Mouse (Mus musculus): ENCODE data around the gene Tmub1. TPM values are rescaled to one million over a fixed set of nuclear protein-coding genes. Genes with fewer than 3 reads are reported as not detected.
A peak's percentile ranks its signal among the peaks of the same experiment; 100 is the strongest.

Gene Tmub1
- total and polyA plus RNA-seq, 2 experiments from 2014 or later: 16.5 to 36.7 TPM

DNA sequence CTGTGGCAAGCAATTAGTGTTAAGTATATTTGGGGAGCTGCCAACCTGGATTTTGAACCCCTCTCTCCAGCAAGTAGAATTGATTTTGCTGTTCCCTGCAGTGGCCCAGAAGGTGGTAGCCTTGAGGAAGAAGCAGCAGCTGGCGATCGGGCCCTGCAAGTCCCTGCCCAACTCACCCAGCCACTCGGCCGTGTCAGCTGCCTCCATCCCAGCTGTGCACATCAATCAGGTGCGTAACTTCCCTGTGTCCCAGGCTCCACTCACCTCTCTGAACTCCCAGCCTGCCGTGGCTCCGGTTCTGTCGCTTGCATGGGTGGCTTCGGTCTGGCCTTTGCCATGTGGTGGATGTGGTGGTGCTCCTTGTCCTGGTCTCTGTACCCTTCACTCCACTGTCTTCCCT is 30.3 kb upstream of the Tmub1 start:
- Histone ChIP-seq H3K9me3 (replicated peaks; ENCODE audit: control insufficient read depth, low read length) (no peaks in the 10 kb centered on the region), H3K4me2 (ENCODE audit: low read depth, low read length) (no peak overlapping the region), H3K9ac (replicated peaks; ENCODE audit: low read depth, low read length) (no peak overlapping the region), H3K27me3 (ENCODE audit: control insufficient read depth, insufficient read depth, low read length) (0 out of 2 replicates have a peak, but pooled peaks cover 3% of the 10 kb centered on the region), H3K36me3 (replicated peaks; ENCODE audit: control insufficient read depth, insufficient read depth, low read length) (peaks cover 57% of the 10 kb centered on the region), H3K27ac (ENCODE audit: low read depth) (no peak overlapping the region), H3K4me3 (ENCODE audit: low read depth, low read length) (no peak overlapping the region), H3K4me1 (ENCODE audit: control insufficient read depth, insufficient read depth) (peaks cover 14% of the 10 kb centered on the region)
- 93% methylated on average over 9 of the region's 9 CpGs for WGBS
- TF ChIP-seq CTCF (IDR thresholded peaks at IDR 0.05; ENCODE audit: low read depth) (no peak), EP300 (IDR thresholded peaks at IDR 0.05; ENCODE audit: low read depth) (no peak)
- ATAC-seq (ENCODE audit: insufficient read depth, low read depth): no peak
- no peak for DNase-seq (ENCODE audit: low spot score)

DNA sequence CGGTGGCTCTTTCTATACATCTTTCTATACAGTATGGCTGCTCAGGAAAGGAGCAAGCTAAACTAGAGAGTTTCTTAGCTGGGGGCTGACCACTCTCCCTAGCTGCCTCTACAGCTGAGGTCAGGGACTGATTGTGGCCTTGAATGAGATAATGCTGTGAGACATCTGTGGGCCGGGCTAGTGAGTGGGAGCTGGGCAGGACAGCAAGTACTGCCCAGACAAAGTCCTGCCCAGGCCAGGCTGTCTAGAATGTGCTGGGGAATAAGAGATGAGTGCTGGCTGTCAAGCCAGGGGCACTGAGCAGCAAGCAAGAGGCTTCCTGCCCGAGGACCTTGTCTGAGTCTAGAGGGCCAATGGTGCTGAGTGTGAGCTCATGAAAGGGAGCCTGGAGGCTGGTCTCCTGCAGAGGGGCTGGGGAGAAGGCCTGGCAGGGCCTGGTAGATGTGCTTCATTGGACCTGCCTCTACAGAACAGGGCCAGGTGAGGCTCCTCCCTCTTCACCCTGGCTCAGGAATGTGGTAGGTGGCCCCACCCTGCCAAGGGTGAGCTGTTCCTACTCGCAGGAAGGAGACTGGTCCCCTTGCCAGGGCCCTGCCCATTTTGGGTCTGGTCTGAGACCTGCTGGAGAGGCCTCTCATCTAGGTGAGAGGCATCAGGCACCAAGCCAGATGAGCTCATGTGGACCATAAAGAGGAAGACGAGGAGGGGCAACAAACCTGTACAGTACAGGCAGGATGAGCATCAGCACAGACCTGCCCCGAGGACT is 28.0 kb upstream of the Tmub1 start:
- H3K9me3 ChIP-seq (replicated peaks; ENCODE audit: control insufficient read depth, low read length): no peaks in the 10 kb centered on the region
- no peak overlapping the region for H3K27ac ChIP-seq (ENCODE audit: low read depth)
- H3K4me2 ChIP-seq (ENCODE audit: low read depth, low read length): peak overlapping the region; percentile 70
- 0 out of 2 replicates have a peak, but pooled peaks cover 3% of the 10 kb centered on the region for H3K27me3 ChIP-seq (ENCODE audit: control insufficient read depth, insufficient read depth, low read length)
- peaks cover 14% of the 10 kb centered on the region for H3K4me1 ChIP-seq (ENCODE audit: control insufficient read depth, insufficient read depth)
- ATAC-seq (ENCODE audit: insufficient read depth, low read depth) (no peak), DNase-seq (ENCODE audit: low spot score) (no peak)
- TF ChIP-seq EP300 (IDR thresholded peaks at IDR 0.05; ENCODE audit: low read depth) (no peak), CTCF (IDR thresholded peaks at IDR 0.05; ENCODE audit: low read depth) (no peak)
- WGBS: 65% methylated on average over 6 of the region's 6 CpGs
- peaks cover 41% of the 10 kb centered on the region for H3K36me3 ChIP-seq (replicated peaks; ENCODE audit: control insufficient read depth, insufficient read depth, low read length)
- H3K9ac ChIP-seq (replicated peaks; ENCODE audit: low read depth, low read length): no peak overlapping the region
- no peak overlapping the region for H3K4me3 ChIP-seq (ENCODE audit: low read depth, low read length)

DNA sequence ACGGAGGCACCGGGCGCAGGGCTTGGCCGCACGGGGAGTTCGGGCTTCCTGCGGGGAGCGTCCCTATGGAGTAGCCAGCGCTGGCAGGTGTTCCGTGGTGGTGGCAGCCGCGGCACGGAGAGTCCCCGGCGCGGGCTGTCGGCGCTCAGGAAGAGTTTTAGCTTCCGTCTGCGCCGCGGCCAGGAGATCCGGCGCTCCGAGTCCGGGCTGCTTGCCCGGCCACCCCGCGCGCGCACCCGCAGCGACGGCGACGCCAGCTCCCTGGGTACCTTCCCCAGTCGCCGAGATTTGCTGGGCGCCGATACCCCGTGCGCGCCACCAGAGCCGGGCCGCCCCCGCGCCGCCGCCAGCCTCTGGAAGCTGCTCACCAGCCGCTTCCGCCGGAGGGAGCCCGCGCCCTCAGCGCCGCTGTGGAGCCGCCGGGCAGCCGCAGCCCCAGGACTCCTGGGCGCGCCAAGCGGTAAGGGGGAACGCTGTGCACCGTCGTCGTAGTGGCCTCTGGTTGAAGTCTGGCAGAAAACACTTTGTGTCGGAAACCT is 27.1 kb upstream of the Tmub1 start:
- no peak overlapping the region for H3K27ac ChIP-seq (ENCODE audit: low read depth)
- peaks cover 32% of the 10 kb centered on the region for H3K36me3 ChIP-seq (replicated peaks; ENCODE audit: control insufficient read depth, insufficient read depth, low read length)
- H3K9ac ChIP-seq (replicated peaks; ENCODE audit: low read depth, low read length): peak overlapping the region; percentile 36
- peak; percentile 65 for ATAC-seq (ENCODE audit: insufficient read depth, low read depth)
- H3K4me3 ChIP-seq (ENCODE audit: low read depth, low read length): peak overlapping the region; percentile 42
- 0 out of 2 replicates have a peak, but pooled peaks cover 3% of the 10 kb centered on the region for H3K27me3 ChIP-seq (ENCODE audit: control insufficient read depth, insufficient read depth, low read length)
- 2% methylated on average over 62 of the region's 67 CpGs for WGBS
- peak overlapping the region; percentile 70 for H3K4me2 ChIP-seq (ENCODE audit: low read depth, low read length)
- DNase-seq (ENCODE audit: low spot score): peak; percentile 39
- TF ChIP-seq CTCF (IDR thresholded peaks at IDR 0.05; ENCODE audit: low read depth): peak; percentile 17
- TF ChIP-seq EP300 (IDR thresholded peaks at IDR 0.05; ENCODE audit: low read depth): no peak
- no peaks in the 10 kb centered on the region for H3K9me3 ChIP-seq (replicated peaks; ENCODE audit: control insufficient read depth, low read length)
- H3K4me1 ChIP-seq (ENCODE audit: control insufficient read depth, insufficient read depth): peaks cover 14% of the 10 kb centered on the region

DNA sequence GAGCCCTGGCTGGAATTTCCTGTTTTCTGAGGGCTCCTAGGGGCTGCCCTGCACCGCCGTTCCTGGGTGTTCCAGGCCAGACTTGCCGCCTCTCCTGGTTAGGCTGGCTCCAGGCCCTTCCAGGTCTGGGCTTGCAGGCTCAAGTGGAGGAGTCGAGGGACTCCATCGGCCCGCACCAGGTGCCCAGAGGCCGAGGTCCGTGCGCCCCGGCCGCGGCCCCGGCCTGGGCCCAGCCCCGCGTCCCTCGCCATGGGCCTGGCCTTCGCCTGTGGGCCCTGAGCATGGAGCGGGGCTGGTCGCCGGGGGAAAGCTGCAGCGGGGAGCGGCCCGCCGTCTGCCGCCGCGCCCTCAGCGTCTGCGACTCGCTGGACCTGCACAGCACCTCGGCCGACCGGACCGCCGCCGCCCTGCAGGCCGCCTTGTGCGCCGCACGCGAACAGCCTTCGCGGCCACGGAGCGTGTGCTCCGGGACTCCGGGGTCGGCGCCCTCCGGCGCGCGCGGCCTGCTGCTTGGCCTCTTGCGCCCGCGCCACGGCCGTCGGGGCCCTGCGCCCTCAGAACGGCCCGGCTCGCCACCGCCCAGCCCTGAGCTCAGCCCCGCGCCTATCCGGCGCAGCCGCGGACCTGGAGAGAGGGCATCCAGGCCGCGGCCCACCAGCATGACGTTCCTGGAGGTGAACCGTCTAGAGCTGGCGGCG is 26.5 kb upstream of the Tmub1 start:
- peaks cover 14% of the 10 kb centered on the region for H3K4me1 ChIP-seq (ENCODE audit: control insufficient read depth, insufficient read depth)
- ATAC-seq (ENCODE audit: insufficient read depth, low read depth): peak; percentile 37
- H3K4me2 ChIP-seq (ENCODE audit: low read depth, low read length): peak overlapping the region; percentile 70
- TF ChIP-seq EP300 (IDR thresholded peaks at IDR 0.05; ENCODE audit: low read depth): no peak
- TF ChIP-seq CTCF (IDR thresholded peaks at IDR 0.05; ENCODE audit: low read depth): no peak
- DNase-seq (ENCODE audit: low spot score): no peak
- H3K9ac ChIP-seq (replicated peaks; ENCODE audit: low read depth, low read length): peak overlapping the region; percentile 36
- 8% methylated on average over 65 of the region's 77 CpGs for WGBS
- H3K4me3 ChIP-seq (ENCODE audit: low read depth, low read length): peak overlapping the region; percentile 42
- H3K27me3 ChIP-seq (ENCODE audit: control insufficient read depth, insufficient read depth, low read length): 0 out of 2 replicates have a peak, but pooled peaks cover 3% of the 10 kb centered on the region
- H3K27ac ChIP-seq (ENCODE audit: low read depth): no peak overlapping the region
- no peaks in the 10 kb centered on the region for H3K9me3 ChIP-seq (replicated peaks; ENCODE audit: control insufficient read depth, low read length)
- peaks cover 26% of the 10 kb centered on the region for H3K36me3 ChIP-seq (replicated peaks; ENCODE audit: control insufficient read depth, insufficient read depth, low read length)

DNA sequence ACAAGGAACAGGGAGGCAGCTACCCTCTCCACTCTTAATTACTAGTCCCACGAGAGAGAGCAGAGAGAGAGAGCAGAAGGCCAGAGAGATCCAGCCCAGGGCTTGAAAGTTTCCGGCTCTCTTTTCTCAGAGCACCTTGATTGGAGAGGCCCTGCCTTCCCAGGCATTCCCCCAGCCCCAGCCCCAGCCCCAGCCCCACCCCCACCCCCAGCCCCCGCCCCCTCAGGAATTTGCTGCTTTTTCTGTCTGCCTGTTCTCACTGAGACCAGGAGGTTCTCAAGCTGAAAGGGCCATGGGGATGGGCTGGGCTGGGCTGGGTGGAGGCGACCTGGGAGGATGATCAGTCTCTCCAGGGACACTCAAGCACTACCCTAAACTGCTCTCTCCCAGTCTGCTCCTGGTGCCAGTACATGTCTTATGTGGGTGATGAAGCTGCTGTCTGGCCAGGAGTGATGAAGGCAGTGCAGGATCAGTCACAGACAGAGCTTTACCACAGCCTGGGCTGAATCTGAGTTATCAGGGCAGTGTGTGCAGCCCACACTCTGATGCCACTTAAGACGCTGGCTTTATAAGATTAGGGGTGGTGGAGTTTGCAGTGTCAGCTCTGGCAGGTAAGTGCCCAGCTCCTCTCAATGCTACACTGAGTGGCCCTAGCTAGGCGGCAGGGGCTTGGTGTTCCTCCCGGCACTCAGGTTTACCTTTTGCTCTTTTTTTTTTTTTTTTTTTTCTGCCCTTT is 25.4 kb upstream of the Tmub1 start:
- Histone ChIP-seq H3K4me1 (ENCODE audit: control insufficient read depth, insufficient read depth) (peaks cover 14% of the 10 kb centered on the region), H3K9ac (replicated peaks; ENCODE audit: low read depth, low read length) (no peak overlapping the region), H3K36me3 (replicated peaks; ENCODE audit: control insufficient read depth, insufficient read depth, low read length) (peaks cover 15% of the 10 kb centered on the region), H3K27ac (ENCODE audit: low read depth) (no peak overlapping the region), H3K9me3 (replicated peaks; ENCODE audit: control insufficient read depth, low read length) (no peaks in the 10 kb centered on the region), H3K4me3 (ENCODE audit: low read depth, low read length) (no peak overlapping the region), H3K27me3 (ENCODE audit: control insufficient read depth, insufficient read depth, low read length) (0 out of 2 replicates have a peak, but pooled peaks cover 3% of the 10 kb centered on the region), H3K4me2 (ENCODE audit: low read depth, low read length) (no peak overlapping the region)
- 66% methylated on average over 7 of the region's 7 CpGs for WGBS
- TF ChIP-seq CTCF (IDR thresholded peaks at IDR 0.05; ENCODE audit: low read depth) (no peak), EP300 (IDR thresholded peaks at IDR 0.05; ENCODE audit: low read depth) (no peak)
- DNase-seq (ENCODE audit: low spot score) (no peak), ATAC-seq (ENCODE audit: insufficient read depth, low read depth) (no peak)
